Mouse (Mus musculus) CH12.LX (cell line): Measurements from ENCODE around the gene Zfhx3. TPM values are rescaled to one million over a fixed set of nuclear protein-coding genes. Genes with fewer than 3 reads are reported as not detected.

Source experiments
- DNase-seq: peaks from one replicate; pipeline ENCODE4 v3.0.0-alpha.2; 2013; ENCODE audit errors: extremely low read depth
- H3K27ac ChIP-seq: 2 replicates; pipeline ENCODE4 v1.5.1; 2012; ENCODE audit warnings: low read depth, mild to moderate bottlenecking, control low read depth, moderate library complexity; ENCODE audit not compliant: insufficient read depth
- H3K27me3 ChIP-seq: replicated peaks from 2 replicates; pipeline ENCODE3; 2012; ENCODE audit warnings: inconsistent platforms
- H3K36me3 ChIP-seq, 2 experiments: replicated peaks in 1 of 2; 2 replicates each; pipeline versions ENCODE3 to v1.6.1; 2012; ENCODE audit warnings: inconsistent platforms in 1 of 2, low read length in 1 of 2, mild to moderate bottlenecking in 1 of 2, mixed read lengths in 1 of 2, moderate library complexity in 1 of 2; ENCODE audit not compliant: control insufficient read depth in 1 of 2, insufficient read depth in 1 of 2
- H3K4me1 ChIP-seq, 2 experiments: 2 replicates each; pipeline ENCODE4 v1.6.1; 2012; ENCODE audit warnings: inconsistent platforms in 1 of 2, moderate library complexity in 1 of 2; ENCODE audit not compliant: insufficient read depth in 2 of 2, control insufficient read depth in 1 of 2
- H3K4me2 ChIP-seq: 2 replicates; pipeline ENCODE4 v1.6.1; 2012; ENCODE audit warnings: low read depth, mild to moderate bottlenecking, control low read depth; ENCODE audit not compliant: poor library complexity, insufficient read depth, severe bottlenecking
- H3K4me3 ChIP-seq, 3 experiments: fragments of 150-350 bp in 1 of 3; sonication (generic) in 1 of 3; replicated peaks in 1 of 3; 2 replicates each; pipeline versions ENCODE3 to v1.5.1; 2011 to 2012; ENCODE audit warnings: low read depth in 2 of 3, low read length in 2 of 3, mild to moderate bottlenecking in 2 of 3, moderate library complexity in 2 of 3, control low read depth in 1 of 3, improper control_type of control experiment in 1 of 3, inconsistent platforms in 1 of 3, mixed read lengths in 1 of 3; ENCODE audit not compliant: poor library complexity in 1 of 3
- H3K79me2 ChIP-seq: replicated peaks from 2 replicates; pipeline ENCODE4 v1.6.1; 2012; ENCODE audit warnings: mild to moderate bottlenecking, moderate library complexity; ENCODE audit not compliant: control insufficient read depth, poor library complexity, insufficient read depth, severe bottlenecking; ENCODE audit errors: extremely low read depth
- H3K9ac ChIP-seq: 2 replicates; pipeline ENCODE4 v1.6.1; 2012; ENCODE audit warnings: low read depth, mild to moderate bottlenecking, control low read depth, moderate library complexity; ENCODE audit not compliant: insufficient read depth
- H3K9me3 ChIP-seq: replicated peaks from 2 replicates; pipeline ENCODE3; 2012; ENCODE audit warnings: low read length, inconsistent platforms, mixed read lengths
- CHD1 ChIP-seq: IDR thresholded peaks from 2 replicates; pipeline ENCODE4 v1.6.1; 2012; ENCODE audit warnings: low read depth, low read length, improper control_type of control experiment, inconsistent platforms
- CHD2 ChIP-seq: IDR thresholded peaks from 2 replicates; pipeline ENCODE4 v1.6.1; 2011; ENCODE audit warnings: low read length, improper control_type of control experiment
- CTCF ChIP-seq, 2 experiments: IDR thresholded peaks in 1 of 2; conservative IDR thresholded peaks in 1 of 2; 2 replicates each; pipeline ENCODE4 v1.5.1; 2011 to 2012; ENCODE audit warnings: low read depth in 2 of 2, low read length in 2 of 2, improper control_type of control experiment in 1 of 2, inconsistent platforms in 1 of 2, mild to moderate bottlenecking in 1 of 2, moderate library complexity in 1 of 2
- E2F4 ChIP-seq: IDR thresholded peaks from 2 replicates; pipeline ENCODE4 v1.6.1; 2011; ENCODE audit warnings: low read depth, low read length, improper control_type of control experiment; ENCODE audit not compliant: insufficient replicate concordance
- ELF1 ChIP-seq: IDR thresholded peaks from 2 replicates; pipeline ENCODE4 v1.6.1; 2014; ENCODE audit warnings: low read depth, mild to moderate bottlenecking, inconsistent platforms, low read length, improper control_type of control experiment
- EP300 ChIP-seq: IDR thresholded peaks from 2 replicates; pipeline ENCODE4 v1.6.1; 2011; ENCODE audit warnings: low read length, improper control_type of control experiment
- IRF4 ChIP-seq: IDR thresholded peaks from 2 replicates; pipeline ENCODE4 v1.6.1; 2014; ENCODE audit warnings: low read depth, mild to moderate bottlenecking, inconsistent platforms, low read length, improper control_type of control experiment
- MAX ChIP-seq: IDR thresholded peaks from 2 replicates; pipeline ENCODE4 v1.6.1; 2011; ENCODE audit warnings: low read length, improper control_type of control experiment
- MAZ ChIP-seq: IDR thresholded peaks from 2 replicates; pipeline ENCODE4 v1.6.1; 2012; ENCODE audit warnings: low read depth, mild to moderate bottlenecking, inconsistent platforms, low read length, improper control_type of control experiment, moderate library complexity
- MEF2A ChIP-seq: IDR thresholded peaks from 2 replicates; pipeline ENCODE4 v1.6.1; 2014; ENCODE audit warnings: low read depth, mild to moderate bottlenecking, inconsistent platforms, low read length, improper control_type of control experiment, borderline replicate concordance
- NELFE ChIP-seq: IDR thresholded peaks from 2 replicates; pipeline ENCODE4 v1.6.1; 2011; ENCODE audit warnings: low read depth, low read length, improper control_type of control experiment
- POLR2A ChIP-seq: IDR thresholded peaks from 2 replicates; pipeline ENCODE4 v1.6.1; 2011; ENCODE audit warnings: low read depth, mild to moderate bottlenecking, improper control_type of control experiment, low read length
- POLR2AphosphoS2 ChIP-seq: IDR thresholded peaks from 2 replicates; pipeline ENCODE4 v1.6.1; 2011; ENCODE audit warnings: low read depth, low read length, improper control_type of control experiment
- RAD21 ChIP-seq: IDR thresholded peaks from 2 replicates; pipeline ENCODE4 v1.6.1; 2011; ENCODE audit warnings: low read depth, mild to moderate bottlenecking, low read length, improper control_type of control experiment, moderate library complexity
- SIN3A ChIP-seq: IDR thresholded peaks from 2 replicates; pipeline ENCODE4 v1.6.1; 2012; ENCODE audit warnings: low read length, improper control_type of control experiment, inconsistent platforms
- SMC3 ChIP-seq: IDR thresholded peaks from 2 replicates; pipeline ENCODE4 v1.6.1; 2011; ENCODE audit warnings: low read depth, low read length, improper control_type of control experiment
- TCF12 ChIP-seq: IDR thresholded peaks from 2 replicates; pipeline ENCODE4 v1.6.1; 2014; ENCODE audit warnings: low read depth, mild to moderate bottlenecking, inconsistent platforms, low read length, improper control_type of control experiment
- UBTF ChIP-seq: IDR thresholded peaks from 2 replicates; pipeline ENCODE4 v1.6.1; 2012; ENCODE audit warnings: low read depth, mild to moderate bottlenecking, inconsistent platforms, low read length, improper control_type of control experiment, moderate library complexity
- USF2 ChIP-seq: conservative IDR thresholded peaks from 2 replicates; pipeline ENCODE4 v1.6.1; 2011; ENCODE audit warnings: low read depth, low read length, improper control_type of control experiment
- ZKSCAN1 ChIP-seq: IDR thresholded peaks from 2 replicates; pipeline ENCODE4 v1.6.1; 2012; ENCODE audit warnings: low read depth, inconsistent platforms, low read length, improper control_type of control experiment, borderline replicate concordance
- ZNF384 ChIP-seq: IDR thresholded peaks from 2 replicates; pipeline ENCODE4 v1.6.1; 2012; ENCODE audit warnings: low read depth, low read length, improper control_type of control experiment, inconsistent platforms
- dilution Hi-C: fragments of 300-500 bp; cut with MboI; formaldehyde crosslinking; loops from 2 replicates; pipeline ENCODE4 v1.14.3; 2020; ENCODE audit warnings: low sequenced_read_pairs; ENCODE audit not compliant: extremely low pct_unique_long_range_greater_than_20kb, extremely low pct_ligation_motif_present
- in situ Hi-C: fragments of 300-500 bp; cut with MboI; formaldehyde crosslinking; loops from 3 replicates; pipeline ENCODE4 v1.14.3; 2019; ENCODE audit warnings: low sequenced_read_pairs, low pct_ligation_motif_present, low pct_unique_long_range_greater_than_20kb, mixed read lengths
- polyA plus RNA-seq: library from polyadenylated mRNA; unstranded; fragments of >175 nt; gene quantifications from 2 replicates; pipeline ENCODE4 v1.2.1, GENCODE M21; 2012; ENCODE audit warnings: low read depth; ENCODE audit not compliant: insufficient read length
- total RNA-seq, 2 experiments: library from RNA; depleted of rRNA; stranded (reverse); fragments of 300-350 nt in 1 of 2; fragments of >200 nt in 1 of 2; gene quantifications; 2 replicates each; pipeline ENCODE4 v1.2.3; 2012 to 2014

Zfhx3 gene
- total and polyA plus RNA-seq, 3 experiments = 0.05 to 0.76 (median 0.68) TPM

DNA sequence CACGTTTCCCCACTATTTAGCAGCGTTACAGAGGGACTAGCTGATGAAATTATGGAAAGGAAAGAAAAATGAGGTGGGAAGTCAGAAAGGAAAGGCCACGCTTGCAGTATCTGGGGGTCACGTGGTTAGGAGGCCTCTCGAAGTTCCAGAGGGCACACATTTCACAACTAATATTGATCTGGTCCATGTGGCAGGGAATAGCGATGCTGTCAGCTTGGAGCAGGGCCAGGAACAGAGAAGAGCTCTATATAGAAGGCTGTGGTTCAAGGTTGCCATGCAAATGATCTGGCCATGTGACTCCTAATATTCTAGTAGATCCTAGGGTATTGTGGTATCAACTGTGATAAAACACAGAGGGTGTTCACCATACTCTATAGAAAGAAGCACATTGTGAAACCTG lies 1048.1 kb downstream of the Zfhx3 start:
- no peak for DNase-seq
- H3K4me2 ChIP-seq = no peak overlapping the region
- no peak overlapping the region for H3K4me3 ChIP-seq
- H3K79me2 ChIP-seq = no peaks in the 10 kb centered on the region
- no peak overlapping the region for H3K9ac ChIP-seq
- dilution Hi-C loops = no loop called here
- H3K27ac ChIP-seq = no peak overlapping the region
- no peaks in the 10 kb centered on the region for H3K9me3 ChIP-seq
- peaks cover 3% of the 10 kb centered on the region in 2 experiments; a peak in 1 of 4 replicates for H3K4me1 ChIP-seq
- in situ Hi-C loops = no loop called here
- no peaks in the 10 kb centered on the region for H3K36me3 ChIP-seq
- TF ChIP-seq CHD2 = no peak
- no peak for TF ChIP-seq USF2
- TF ChIP-seq POLR2A = no peak
- TF ChIP-seq NELFE = no peak
- TF ChIP-seq EP300 = no peak
- no peak for TF ChIP-seq IRF4
- TF ChIP-seq CTCF (conservative IDR thresholded peaks at IDR 0.05 in 1 of 2, IDR thresholded peaks at IDR 0.05 in 1 of 2; ENCODE audit: low read depth in 2 of 2, low read length in 2 of 2) = no peak
- no peak for TF ChIP-seq RAD21
- TF ChIP-seq TCF12 = no peak
- no peak for TF ChIP-seq ZNF384
- TF ChIP-seq ELF1 = no peak
- no peak for TF ChIP-seq E2F4
- no peak for TF ChIP-seq POLR2AphosphoS2
- no peaks in the 10 kb centered on the region for H3K27me3 ChIP-seq

DNA sequence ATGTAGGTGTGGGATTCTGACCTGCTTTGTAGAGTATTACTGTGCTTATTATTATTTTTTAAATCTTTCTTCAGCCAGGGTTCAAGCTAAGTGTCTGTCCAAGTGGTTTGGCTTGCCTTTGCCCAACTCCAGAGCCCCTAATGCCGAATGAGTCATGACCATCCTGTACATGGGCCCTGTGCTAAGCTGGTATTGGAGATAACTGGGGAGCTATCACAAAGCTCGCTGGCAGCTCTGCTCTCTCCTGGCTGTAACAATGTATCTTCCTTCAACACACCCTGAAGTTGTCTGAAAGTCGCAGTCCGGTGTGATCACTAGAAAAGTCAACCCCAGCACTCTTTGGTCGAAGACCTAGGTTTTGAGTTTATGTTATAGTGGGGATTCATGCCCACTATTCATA lies 1049.0 kb downstream of the Zfhx3 start:
- Histone ChIP-seq H3K4me2 (no peak overlapping the region), H3K9me3 (no peaks in the 10 kb centered on the region)
- dilution Hi-C loops = no loop called here

DNA sequence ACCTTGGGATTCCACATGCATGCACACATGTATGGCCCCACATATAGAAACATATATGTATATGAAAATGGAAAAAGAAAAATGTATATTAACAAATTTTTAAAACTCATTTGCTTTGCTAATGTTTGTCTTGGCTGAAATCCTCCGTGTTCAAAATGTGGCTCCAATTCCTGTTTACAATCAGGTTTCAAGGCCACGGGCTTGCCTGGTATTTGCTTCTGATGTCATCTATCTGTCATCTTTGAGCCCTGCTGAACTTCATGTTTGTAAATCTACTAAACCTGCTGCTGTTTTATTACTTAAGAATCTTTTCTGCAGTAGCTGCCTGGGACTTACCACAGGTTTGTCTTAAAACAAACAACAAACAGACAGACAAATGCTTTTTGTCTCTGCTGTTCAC lies 1051.3 kb downstream of the Zfhx3 start:
- no peak overlapping the region for H3K4me3 ChIP-seq
- no peaks in the 10 kb centered on the region for H3K36me3 ChIP-seq

More for the DNA sequence above, 1049.0 kb downstream of the Zfhx3 start:
- Histone ChIP-seq H3K27ac (no peak overlapping the region), H3K4me1 (peaks cover 3% of the 10 kb centered on the region in 2 experiments; a peak in 1 of 4 replicates), H3K36me3 (no peaks in the 10 kb centered on the region), H3K79me2 (no peaks in the 10 kb centered on the region), H3K4me3 (no peak overlapping the region), H3K9ac (no peak overlapping the region), H3K27me3 (no peaks in the 10 kb centered on the region)
- in situ Hi-C loops = no loop called here
- DNase-seq = no peak
- TF ChIP-seq SMC3 (no peak), RAD21 (no peak)

More for the DNA sequence above, 1051.3 kb downstream of the Zfhx3 start:
- Histone ChIP-seq H3K4me2 (no peak overlapping the region), H3K79me2 (no peaks in the 10 kb centered on the region), H3K4me1 (peaks cover 3% of the 10 kb centered on the region in 2 experiments; a peak in 1 of 4 replicates), H3K27me3 (no peaks in the 10 kb centered on the region), H3K9me3 (no peaks in the 10 kb centered on the region), H3K9ac (no peak overlapping the region), H3K27ac (no peak overlapping the region)
- in situ Hi-C loops (no loop called here), dilution Hi-C loops (no loop called here)
- TF ChIP-seq SIN3A = no peak
- TF ChIP-seq ZNF384 = no peak
- TF ChIP-seq ELF1 = no peak
- no peak for TF ChIP-seq CHD1
- no peak for TF ChIP-seq UBTF
- no peak for TF ChIP-seq EP300
- TF ChIP-seq MEF2A = no peak
- no peak for TF ChIP-seq TCF12
- TF ChIP-seq ZKSCAN1 = no peak
- TF ChIP-seq SMC3 = no peak
- no peak for TF ChIP-seq MAX
- TF ChIP-seq MAZ = no peak
- DNase-seq = no peak
